Mouse (Mus musculus) neural tube, embryonic 13.5 days (tissue): ENCODE results near the gene Gprin3. TPM values are rescaled to one million over a fixed set of nuclear protein-coding genes. Genes with fewer than 3 reads are reported as not detected.

Experiments
- ATAC-seq: fragments of 200-750 bp; cut with Nextera tagmentation; 2 replicates; pipeline ENCODE4 v1.8.0; 2017; ENCODE audit warnings: low read depth, mild to moderate bottlenecking, moderate TSS enrichment, moderate library complexity
- H3K27ac ChIP-seq: fragments of 300-500 bp; sonication (generic); replicated peaks from 2 replicates; pipeline ENCODE4 v1.5.1; 2015; ENCODE audit warnings: moderate library complexity, mild to moderate bottlenecking, inconsistent platforms
- H3K27me3 ChIP-seq: fragments of 300-500 bp; sonication (generic); 2 replicates; pipeline ENCODE4 v1.6.1; 2015; ENCODE audit warnings: mild to moderate bottlenecking, inconsistent platforms
- H3K36me3 ChIP-seq: fragments of 300-500 bp; sonication (generic); 2 replicates; pipeline ENCODE4 v1.6.1; 2015; ENCODE audit warnings: mild to moderate bottlenecking, inconsistent platforms
- H3K4me1 ChIP-seq: fragments of 300-500 bp; sonication (generic); replicated peaks from 2 replicates; pipeline ENCODE4 v1.6.1; 2015; ENCODE audit warnings: inconsistent platforms
- H3K4me2 ChIP-seq: fragments of 300-500 bp; sonication (generic); 2 replicates; pipeline ENCODE4 v1.6.1; 2015; ENCODE audit warnings: inconsistent platforms, mild to moderate bottlenecking, moderate library complexity
- H3K4me3 ChIP-seq: fragments of 300-500 bp; sonication (generic); 2 replicates; pipeline ENCODE4 v1.5.1; 2015; ENCODE audit warnings: mild to moderate bottlenecking, inconsistent platforms
- H3K9ac ChIP-seq: fragments of 300-500 bp; sonication (generic); 2 replicates; pipeline ENCODE4 v1.6.1; 2015; ENCODE audit warnings: moderate library complexity, mild to moderate bottlenecking, inconsistent platforms
- H3K9me3 ChIP-seq: fragments of 300-500 bp; sonication (generic); 2 replicates; pipeline ENCODE4 v1.6.1; 2016; ENCODE audit warnings: inconsistent platforms
- WGBS: fragments of 180-500 bp; shearing (Covaris S2); methylation state at CpG from one replicate; pipeline ENCODE4 v1.1.7; 2015; 5-methylcytosine and 5-hydroxymethylcytosine counted together
- polyA plus RNA-seq: library from polyadenylated mRNA; unstranded; fragments of >200 nt; fragmentation: Nextera tagmentation; extraction: Ambion mirVana; gene quantifications from 2 replicates; pipeline ENCODE4 v1.2.1, GENCODE M21; 2015

Gprin3 gene
- polyA plus RNA-seq, 1 experiment from 2014 or later, result 1.4 TPM

DNA sequence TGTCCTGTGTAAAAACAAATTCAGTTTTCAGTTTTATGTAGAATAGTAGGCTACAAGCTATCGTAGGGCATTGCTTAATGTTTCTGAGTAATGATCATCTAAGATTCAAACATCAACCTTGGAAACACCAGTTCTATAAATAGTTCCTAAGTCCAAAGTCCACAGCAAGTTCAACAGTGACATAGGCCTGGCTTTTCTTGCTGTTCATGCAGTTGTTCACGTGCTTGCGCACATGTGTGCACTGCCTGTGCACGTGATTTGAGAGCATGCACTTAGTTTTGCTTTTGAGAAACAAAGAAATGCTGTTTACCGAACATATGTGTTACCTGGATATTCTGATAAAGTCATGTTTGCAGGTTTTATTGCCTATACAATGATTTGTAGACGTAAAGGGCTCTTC is 11.3 kb downstream of the Gprin3 start:
- Histone ChIP-seq H3K4me2 (no peak overlapping the region), H3K36me3 (no peaks in the 10 kb centered on the region), H3K4me3 (no peak overlapping the region), H3K4me1 (no peaks in the 10 kb centered on the region; the same call in 1 of the 2 replicates), H3K27me3 (no peaks in the 10 kb centered on the region), H3K27ac (no peak overlapping the region), H3K9me3 (no peaks in the 10 kb centered on the region), H3K9ac (no peak overlapping the region)
- no peak for ATAC-seq
- 90% methylated on average over 6 of the region's 6 CpGs for WGBS

DNA sequence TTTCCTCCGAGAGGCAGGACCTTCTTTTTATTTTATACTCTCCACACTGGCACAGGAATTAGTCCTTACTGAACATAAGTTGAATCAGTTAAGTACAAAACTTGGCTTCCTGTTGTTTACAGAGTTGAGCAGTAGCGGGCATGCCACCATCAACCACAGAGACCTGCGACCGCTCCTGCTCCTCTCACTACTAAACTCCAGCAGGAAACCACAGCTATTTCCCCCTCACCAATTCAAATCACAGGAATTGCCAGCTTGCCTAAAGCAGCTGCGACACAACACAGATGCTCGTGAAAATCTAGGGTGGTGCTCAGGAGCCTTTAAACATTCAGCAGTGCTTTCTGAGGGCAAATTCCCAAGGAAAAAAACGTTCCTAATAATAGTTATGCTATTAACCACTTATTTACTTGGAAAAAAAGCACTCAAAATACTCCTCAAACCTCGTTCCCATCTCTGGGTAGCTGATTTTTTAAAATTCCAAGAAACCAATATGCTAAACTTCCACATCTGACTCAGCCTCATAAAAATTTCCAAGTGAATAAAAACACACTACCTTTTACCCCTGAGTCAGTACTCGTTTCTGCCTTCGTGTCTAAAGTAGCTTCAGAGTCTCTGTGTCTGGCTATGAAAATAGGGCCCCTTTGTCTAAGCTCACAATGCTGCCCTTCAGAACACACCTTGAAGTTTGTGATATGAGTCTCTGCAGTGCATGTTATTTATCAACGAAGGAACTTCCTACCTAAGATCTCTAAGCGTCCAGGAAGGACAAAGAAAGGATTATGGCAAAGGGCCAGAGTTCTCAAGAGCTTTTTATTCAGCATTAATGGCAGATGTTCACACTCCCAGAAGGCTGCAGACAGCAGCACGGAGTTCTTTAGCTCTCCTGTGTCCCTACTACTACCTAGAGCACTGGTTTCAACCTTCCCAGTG is 13.4 kb downstream of the Gprin3 start:
- H3K9me3 ChIP-seq, result no peaks in the 10 kb centered on the region
- H3K27ac ChIP-seq, result no peak overlapping the region
- H3K9ac ChIP-seq, result no peak overlapping the region
- no peaks in the 10 kb centered on the region; the same call in 1 of the 2 replicates for H3K4me1 ChIP-seq
- H3K4me2 ChIP-seq, result no peak overlapping the region
- no peak for ATAC-seq
- no peaks in the 10 kb centered on the region for H3K36me3 ChIP-seq
- H3K27me3 ChIP-seq, result no peaks in the 10 kb centered on the region
- 69% methylated on average over 13 of the region's 13 CpGs for WGBS
- no peak overlapping the region for H3K4me3 ChIP-seq

DNA sequence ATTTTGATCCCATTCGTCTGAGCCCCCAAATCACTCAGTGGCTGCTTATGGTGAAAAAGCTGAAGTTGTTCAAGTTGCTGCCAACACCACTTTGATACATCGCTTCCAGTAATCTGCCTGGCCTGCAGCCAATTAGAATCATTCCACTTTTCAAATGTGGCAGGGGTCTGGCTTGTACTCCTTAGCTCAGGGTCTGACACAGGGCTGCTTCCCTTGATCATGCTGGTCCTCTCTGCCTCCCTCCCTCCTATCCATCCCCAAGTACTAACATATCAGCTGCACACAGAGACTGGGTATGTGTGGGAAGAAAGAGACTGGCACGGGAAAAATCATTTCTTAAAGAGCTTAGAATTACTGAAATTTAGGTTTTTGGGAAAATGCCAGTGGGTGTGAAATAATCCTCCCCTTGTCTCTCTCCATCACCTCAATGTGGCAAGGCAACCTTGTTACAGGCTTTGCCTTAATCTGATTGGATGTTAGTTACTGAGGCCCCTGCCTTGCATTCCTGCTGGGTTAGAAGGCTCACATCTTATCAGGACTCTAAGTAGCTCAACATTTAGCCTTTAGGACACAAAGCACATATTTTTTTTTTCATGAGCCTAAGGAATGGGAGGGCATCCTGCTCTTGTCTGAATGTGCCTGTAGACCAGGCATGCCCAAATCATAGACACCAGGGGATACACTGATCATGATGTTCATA is 16.9 kb downstream of the Gprin3 start:
- Histone ChIP-seq H3K27ac (no peak overlapping the region), H3K9ac (no peak overlapping the region), H3K4me1 (no peaks in the 10 kb centered on the region; the same call in 1 of the 2 replicates), H3K27me3 (no peaks in the 10 kb centered on the region), H3K4me2 (no peak overlapping the region), H3K9me3 (no peaks in the 10 kb centered on the region), H3K4me3 (no peak overlapping the region), H3K36me3 (no peaks in the 10 kb centered on the region)
- no peak for ATAC-seq
- 82% methylated on average over 3 of the region's 3 CpGs for WGBS

DNA sequence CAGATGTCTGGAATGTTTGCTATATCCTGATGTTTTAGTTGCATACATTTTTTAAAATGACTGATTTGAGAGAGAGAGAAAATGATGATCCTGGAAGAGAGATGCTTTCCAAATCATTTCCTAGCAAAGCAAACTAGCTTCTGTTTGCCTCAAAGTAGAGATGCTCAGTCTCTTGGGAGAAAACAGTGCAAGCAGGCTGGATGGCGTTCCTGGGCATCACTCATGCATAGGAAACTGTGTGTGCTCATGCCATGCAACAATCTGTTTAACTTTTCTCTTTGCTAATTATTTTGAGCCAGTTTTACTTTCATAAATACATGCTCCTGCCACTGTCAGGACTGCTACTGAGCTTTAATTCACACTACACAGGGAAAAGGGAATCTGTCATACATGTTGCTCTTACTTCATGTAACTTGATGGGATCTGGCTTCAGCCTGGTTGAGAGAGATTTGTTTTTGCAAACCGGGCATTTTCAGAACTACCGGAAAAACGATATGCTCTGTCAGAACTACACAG is 18.6 kb downstream of the Gprin3 start:
- Histone ChIP-seq H3K27me3 (no peaks in the 10 kb centered on the region), H3K4me1 (no peaks in the 10 kb centered on the region), H3K36me3 (no peaks in the 10 kb centered on the region), H3K27ac (no peak overlapping the region), H3K9me3 (no peaks in the 10 kb centered on the region), H3K9ac (no peak overlapping the region), H3K4me3 (no peak overlapping the region), H3K4me2 (no peak overlapping the region)
- no peak for ATAC-seq
- WGBS, result 86% methylated on average over 4 of the region's 4 CpGs

DNA sequence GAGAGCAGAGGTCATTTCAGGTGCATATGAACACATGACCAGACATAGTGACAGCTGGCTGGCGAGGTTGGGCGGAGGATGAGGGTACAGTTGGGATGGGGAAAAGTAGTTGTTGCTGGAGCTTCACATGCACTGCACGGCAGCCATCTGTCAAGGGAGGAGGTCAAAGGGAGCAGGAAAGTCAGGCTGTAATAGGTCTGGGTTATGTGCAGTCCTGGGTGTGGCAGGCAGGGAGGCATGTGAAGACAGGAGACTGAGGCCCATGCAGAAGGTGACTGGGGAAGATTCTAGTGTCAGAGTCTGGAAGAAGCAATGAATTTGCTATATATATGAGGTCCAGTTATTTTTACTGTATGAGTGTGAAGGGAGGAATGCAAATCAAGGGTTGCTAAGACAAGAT is 35.9 kb downstream of the Gprin3 start:
- Histone ChIP-seq H3K27me3 (no peaks in the 10 kb centered on the region), H3K9me3 (no peaks in the 10 kb centered on the region), H3K4me3 (no peak overlapping the region), H3K36me3 (no peaks in the 10 kb centered on the region), H3K4me2 (no peak overlapping the region), H3K27ac (no peak overlapping the region), H3K9ac (no peak overlapping the region), H3K4me1 (no peaks in the 10 kb centered on the region)
- ATAC-seq, result no peak
- WGBS, result 95% methylated on average over 3 of the region's 3 CpGs

DNA sequence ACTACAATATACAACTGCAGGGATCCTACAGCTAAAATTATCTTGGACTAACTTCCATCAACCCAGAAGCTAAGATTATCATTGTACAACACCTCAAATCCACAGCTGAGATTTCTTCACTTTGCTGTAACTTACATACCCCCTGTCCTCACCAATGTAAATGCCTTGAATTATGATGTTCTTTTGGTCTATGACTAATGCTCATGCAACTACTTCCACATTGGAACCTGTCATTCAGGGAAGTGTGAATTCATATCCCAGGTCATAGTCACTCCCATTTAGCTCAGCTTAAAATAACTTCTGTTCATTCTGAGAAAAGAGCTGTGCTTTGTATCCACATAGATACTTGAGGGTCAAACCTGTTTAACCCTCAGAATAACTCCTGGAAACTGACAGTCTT is 60.8 kb downstream of the Gprin3 start:
- no peaks in the 10 kb centered on the region for H3K36me3 ChIP-seq
- no peak overlapping the region for H3K27ac ChIP-seq
- no peaks in the 10 kb centered on the region for H3K4me1 ChIP-seq
- H3K27me3 ChIP-seq, result no peaks in the 10 kb centered on the region
- H3K4me2 ChIP-seq, result no peak overlapping the region
- no peaks in the 10 kb centered on the region for H3K9me3 ChIP-seq
- ATAC-seq, result no peak
- no peak overlapping the region for H3K9ac ChIP-seq
- H3K4me3 ChIP-seq, result no peak overlapping the region

DNA sequence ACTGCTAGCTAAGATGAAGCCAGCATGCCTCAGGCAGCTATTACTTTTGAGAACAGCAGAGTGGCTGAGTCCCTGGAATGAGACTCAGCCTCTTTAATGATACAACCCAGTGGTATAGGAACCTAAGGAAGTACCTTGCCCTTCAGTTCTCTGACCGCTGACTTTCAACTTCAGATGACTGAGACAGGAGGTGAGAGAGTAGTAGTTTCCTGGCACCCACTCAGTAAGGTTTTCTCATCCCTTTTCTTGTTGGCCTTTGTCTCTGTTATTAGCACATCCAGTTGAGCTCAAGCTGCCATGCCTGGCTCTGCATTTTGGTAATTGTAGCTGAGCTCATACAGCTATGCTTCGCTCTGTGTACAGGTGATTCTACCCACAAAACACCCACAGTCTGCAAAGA is 62.8 kb downstream of the Gprin3 start:
- WGBS, result 87% methylated on average over 2 of the region's 2 CpGs
- no peak overlapping the region for H3K27ac ChIP-seq
- no peak for ATAC-seq
- no peak overlapping the region for H3K4me3 ChIP-seq
- H3K9me3 ChIP-seq, result no peaks in the 10 kb centered on the region
- no peaks in the 10 kb centered on the region for H3K36me3 ChIP-seq
- no peaks in the 10 kb centered on the region for H3K4me1 ChIP-seq
- H3K4me2 ChIP-seq, result no peak overlapping the region
- no peak overlapping the region for H3K9ac ChIP-seq
- no peaks in the 10 kb centered on the region for H3K27me3 ChIP-seq

DNA sequence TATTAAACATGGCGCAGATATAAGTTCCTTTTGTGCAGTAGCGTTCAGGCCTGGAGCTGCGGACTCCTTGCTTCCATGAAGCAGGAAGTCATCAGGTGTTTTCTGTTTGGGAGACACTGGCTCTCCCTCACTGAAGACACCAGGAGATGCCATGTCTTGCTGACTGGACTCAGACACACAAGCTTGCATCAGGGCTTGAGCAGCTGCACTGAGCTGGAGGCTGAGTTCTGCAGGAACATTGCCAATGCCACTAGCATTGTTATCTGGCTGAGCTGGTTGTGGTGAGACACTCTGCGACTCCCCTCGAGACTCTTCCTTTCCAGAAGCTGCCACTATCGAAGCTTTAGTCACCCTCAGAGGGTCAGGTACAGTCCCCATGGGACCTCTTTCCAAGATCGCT is 71.2 kb downstream of the Gprin3 start:
- Histone ChIP-seq H3K4me2 (no peak overlapping the region), H3K4me3 (no peak overlapping the region), H3K9ac (no peak overlapping the region), H3K27me3 (no peaks in the 10 kb centered on the region), H3K4me1 (no peaks in the 10 kb centered on the region), H3K9me3 (no peaks in the 10 kb centered on the region), H3K27ac (no peak overlapping the region), H3K36me3 (no peaks in the 10 kb centered on the region)
- no peak for ATAC-seq
- 91% methylated on average over 7 of the region's 7 CpGs for WGBS

DNA sequence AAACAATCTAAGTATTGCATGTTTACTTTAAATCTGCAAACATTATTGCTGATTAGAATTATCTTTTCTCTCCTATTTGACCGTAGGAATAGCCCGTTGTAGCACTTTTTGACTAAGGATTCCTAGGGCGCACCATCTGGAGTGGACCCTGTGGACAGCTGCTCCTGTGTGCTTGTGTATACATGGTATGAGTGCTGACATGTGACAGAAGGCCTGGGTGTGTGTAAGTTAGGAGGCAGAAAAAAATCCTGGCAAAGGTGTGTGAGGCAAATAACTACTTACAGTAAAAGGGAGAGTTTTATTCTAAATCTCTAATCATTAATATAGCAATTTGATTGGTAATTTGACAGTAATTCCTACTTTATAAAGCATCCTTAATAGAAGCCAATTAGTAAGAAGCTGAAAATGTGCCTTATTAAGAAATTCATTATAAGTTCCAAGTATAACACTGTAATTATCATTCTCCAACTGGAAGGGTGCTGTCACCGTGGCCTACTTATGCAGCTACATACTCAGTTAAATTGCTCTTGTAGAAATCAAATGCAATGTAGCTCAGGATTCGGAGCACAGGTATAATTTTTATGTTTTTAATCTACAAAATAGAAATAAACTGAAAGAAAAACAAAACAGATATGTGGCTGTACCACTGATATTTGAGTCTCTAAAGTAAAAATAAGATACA is 74.8 kb downstream of the Gprin3 start:
- 89% methylated on average over 5 of the region's 5 CpGs for WGBS
- Histone ChIP-seq H3K4me1 (no peaks in the 10 kb centered on the region), H3K27me3 (no peaks in the 10 kb centered on the region), H3K4me2 (no peak overlapping the region), H3K9me3 (no peaks in the 10 kb centered on the region), H3K27ac (no peak overlapping the region), H3K4me3 (no peak overlapping the region), H3K9ac (no peak overlapping the region), H3K36me3 (no peaks in the 10 kb centered on the region)
- no peak for ATAC-seq

DNA sequence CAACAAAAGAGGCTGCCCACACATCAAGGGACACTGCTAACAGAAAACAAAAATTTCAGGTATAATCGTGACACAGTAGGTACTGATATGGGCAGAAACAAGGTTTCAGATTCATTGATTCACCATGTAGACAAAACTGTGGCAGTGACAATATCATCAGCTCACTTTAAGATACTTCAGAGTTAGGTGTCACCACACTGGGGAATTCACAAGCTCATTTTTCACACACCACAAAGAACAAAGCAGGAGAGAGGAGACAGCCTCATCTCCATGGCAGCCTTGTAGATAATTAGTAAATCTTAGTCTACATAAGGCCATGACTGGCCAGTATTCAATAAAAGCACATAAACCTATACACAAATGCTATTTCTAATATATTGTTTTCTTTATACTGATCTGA is 77.4 kb downstream of the Gprin3 start:
- 91% methylated on average over 1 of the region's 1 CpGs for WGBS
- no peaks in the 10 kb centered on the region for H3K27me3 ChIP-seq
- H3K4me3 ChIP-seq, result no peak overlapping the region
- H3K27ac ChIP-seq, result no peak overlapping the region
- H3K9me3 ChIP-seq, result no peaks in the 10 kb centered on the region
- H3K36me3 ChIP-seq, result no peaks in the 10 kb centered on the region
- no peak overlapping the region for H3K9ac ChIP-seq
- no peak overlapping the region for H3K4me2 ChIP-seq
- H3K4me1 ChIP-seq, result no peaks in the 10 kb centered on the region
- ATAC-seq, result no peak

DNA sequence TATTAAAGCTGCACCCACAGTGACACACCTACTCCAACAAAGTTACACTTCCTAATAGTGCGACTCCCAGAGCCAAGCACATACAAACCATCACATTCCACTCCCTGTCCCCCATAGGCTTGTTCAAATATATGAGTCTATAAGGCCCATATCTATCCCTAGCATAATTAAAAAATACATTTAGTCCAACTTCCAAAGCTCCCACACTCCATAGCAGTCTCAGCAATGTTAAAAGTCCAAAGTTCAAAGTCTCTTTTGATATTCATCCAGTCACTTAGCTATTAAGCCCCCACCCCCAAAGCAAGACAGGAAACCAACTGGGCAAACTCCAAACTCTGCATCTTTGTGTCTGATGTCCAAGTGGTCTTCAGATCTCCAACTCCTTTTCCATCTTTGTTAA is 84.9 kb downstream of the Gprin3 start:
- Histone ChIP-seq H3K9me3 (no peaks in the 10 kb centered on the region), H3K36me3 (no peaks in the 10 kb centered on the region), H3K9ac (no peak overlapping the region), H3K4me2 (no peak overlapping the region), H3K4me1 (no peaks in the 10 kb centered on the region), H3K27me3 (no peaks in the 10 kb centered on the region), H3K4me3 (no peak overlapping the region), H3K27ac (no peak overlapping the region)
- ATAC-seq, result no peak
- 81% methylated on average over 1 of the region's 1 CpGs for WGBS

DNA sequence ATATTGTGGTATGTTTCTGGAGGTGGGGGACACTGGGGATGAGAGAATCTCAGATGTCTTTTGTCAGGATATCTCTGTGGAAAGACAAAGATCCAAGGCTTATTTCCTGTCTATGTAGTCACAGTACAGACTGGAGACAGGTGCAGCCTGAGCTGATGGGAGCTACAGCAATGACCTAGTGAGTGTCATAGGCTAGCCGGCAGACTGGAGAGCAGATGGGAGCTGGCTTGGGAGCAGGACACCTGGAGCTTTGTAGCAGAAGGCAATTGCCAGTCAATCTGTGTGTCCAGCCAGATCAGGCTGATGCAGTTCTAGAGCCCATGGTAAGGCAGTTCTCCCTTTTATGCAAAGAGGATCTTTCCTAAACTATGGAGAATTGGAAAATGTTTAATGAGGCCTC is 97.8 kb downstream of the Gprin3 start:
- Histone ChIP-seq H3K4me1 (no peaks in the 10 kb centered on the region), H3K27me3 (no peaks in the 10 kb centered on the region), H3K9ac (no peak overlapping the region), H3K4me2 (no peak overlapping the region), H3K36me3 (no peaks in the 10 kb centered on the region), H3K27ac (no peak overlapping the region), H3K9me3 (no peaks in the 10 kb centered on the region), H3K4me3 (no peak overlapping the region)
- 84% methylated on average over 1 of the region's 1 CpGs for WGBS
- ATAC-seq, result no peak
